Mouse (Mus musculus): ENCODE results near the gene Prpf19. TPM values are rescaled to one million over a fixed set of nuclear protein-coding genes. Genes with fewer than 3 reads are reported as not detected.

Prpf19 gene
- polyA plus RNA-seq, 1 experiment from 2014 or later: 42.6 TPM

DNA sequence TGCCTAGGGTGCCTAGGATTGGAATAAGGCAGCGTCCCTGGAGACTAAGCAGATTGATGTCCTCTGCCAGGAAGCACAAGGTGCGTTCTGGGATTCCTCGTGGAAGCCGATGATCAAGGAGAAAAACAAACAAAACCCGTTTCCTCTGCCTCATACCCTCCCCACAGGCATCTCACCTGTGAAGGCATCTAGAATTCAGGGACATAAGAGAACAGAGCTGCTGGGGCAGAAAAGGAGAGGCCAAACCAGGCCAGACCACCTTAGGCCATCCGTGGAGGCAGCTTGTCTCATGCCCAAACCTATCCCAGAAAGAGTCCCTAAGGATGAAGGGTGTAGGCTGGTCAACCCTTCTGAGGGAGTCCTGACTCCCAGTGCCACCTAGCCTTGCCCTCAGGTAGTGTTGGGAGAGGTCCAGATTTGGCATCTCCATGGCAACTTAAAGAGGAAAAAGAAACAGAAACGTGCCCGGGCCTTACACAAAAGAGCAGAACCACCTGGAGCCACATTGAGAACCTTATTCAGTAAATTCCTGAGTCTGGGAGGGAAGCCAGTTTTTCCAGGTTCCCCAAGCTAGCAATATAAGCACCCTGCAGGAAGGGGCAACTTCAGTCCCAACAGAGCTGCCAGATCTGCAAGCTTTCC lies 25.0 kb upstream of the Prpf19 start, which contains the start of gene Tmem132a:
TSS of gene Tmem132a (minus strand) at position 55 of the 642 bp plus-strand sequence.
- 2% methylated on average over 8 of the region's 8 CpGs for WGBS
- peak within 1 kb of the TSS; percentile 47 for H3K9ac ChIP-seq
- H3K4me1 ChIP-seq: peaks cover 34% of the 10 kb centered on the region
- peak within 1 kb of the TSS; percentile 66 for H3K4me3 ChIP-seq (replicated peaks)
- peak; percentile 41; the same call in 1 of the 2 replicates for ATAC-seq (ENCODE audit: insufficient read depth, low FRiP score, low read depth)
- H3K9me3 ChIP-seq: no peaks in the 10 kb centered on the region
- peak within 1 kb of the TSS; percentile 64 for H3K27ac ChIP-seq
- H3K4me2 ChIP-seq: peak within 1 kb of the TSS; percentile 86
- H3K27me3 ChIP-seq (replicated peaks): no peaks in the 10 kb centered on the region
- H3K36me3 ChIP-seq: peaks cover 42% of the 10 kb centered on the region

DNA sequence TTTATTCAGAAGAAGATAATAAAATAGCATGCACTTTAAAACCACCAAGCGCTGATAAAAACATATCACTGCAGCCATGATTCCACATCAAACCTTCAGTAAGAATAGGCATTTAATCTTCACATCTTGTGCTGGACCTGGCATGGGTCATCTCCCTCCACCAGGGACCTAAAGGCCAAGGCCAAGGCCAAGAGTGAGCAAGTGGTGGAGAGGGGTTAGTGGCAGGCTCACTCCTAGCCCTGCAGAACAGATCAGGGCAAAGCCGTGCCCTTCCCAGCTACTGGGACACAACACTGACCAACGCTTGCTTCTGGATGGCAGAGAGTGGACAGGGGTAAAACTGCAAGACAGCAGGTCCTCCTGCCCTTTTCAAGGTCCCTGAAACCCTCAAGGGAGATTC lies 24.4 kb upstream of the Prpf19 start:
- Histone ChIP-seq H3K4me3 (replicated peaks) (no peak overlapping the region), H3K27ac (peak overlapping the region; percentile 64), H3K9ac (no peak overlapping the region), H3K36me3 (peaks cover 39% of the 10 kb centered on the region), H3K27me3 (replicated peaks) (no peaks in the 10 kb centered on the region), H3K9me3 (no peaks in the 10 kb centered on the region), H3K4me2 (no peak overlapping the region), H3K4me1 (peaks cover 34% of the 10 kb centered on the region)
- ATAC-seq (ENCODE audit: insufficient read depth, low FRiP score, low read depth): no peak
- WGBS: 85% methylated on average over 3 of the region's 3 CpGs

- peak overlapping the region; percentile 64; the same call in 1 of the 2 replicates for H3K27ac ChIP-seq
Observed at GRCm38 (mm10) chr19:10871328-10871961, 23.6 kb upstream of the Prpf19 start.

GRCm38 (mm10) chr19:10878201-10878837 lies 16.7 kb upstream of the Prpf19 start:
- Histone ChIP-seq H3K27ac (no peak overlapping the region), H3K9me3 (no peaks in the 10 kb centered on the region), H3K4me1 (peaks cover 26% of the 10 kb centered on the region; the same call in 1 of the 2 replicates), H3K9ac (no peak overlapping the region), H3K27me3 (replicated peaks) (no peaks in the 10 kb centered on the region), H3K4me3 (replicated peaks) (no peak overlapping the region), H3K36me3 (peaks cover 9% of the 10 kb centered on the region), H3K4me2 (no peak overlapping the region)
- ATAC-seq (ENCODE audit: insufficient read depth, low FRiP score, low read depth): no peak
- 82% methylated on average over 7 of the region's 7 CpGs for WGBS

More at GRCm38 (mm10) chr19:10871328-10871961, 23.6 kb upstream of the Prpf19 start:
- no peaks in the 10 kb centered on the region for H3K9me3 ChIP-seq
- ATAC-seq (ENCODE audit: insufficient read depth, low FRiP score, low read depth): no peak
- no peak overlapping the region for H3K9ac ChIP-seq
- H3K27me3 ChIP-seq (replicated peaks): no peaks in the 10 kb centered on the region
- peaks cover 34% of the 10 kb centered on the region for H3K4me1 ChIP-seq
- no peak overlapping the region for H3K4me3 ChIP-seq (replicated peaks)
- no peak overlapping the region for H3K4me2 ChIP-seq
- peaks cover 34% of the 10 kb centered on the region for H3K36me3 ChIP-seq
- WGBS: 79% methylated on average over 14 of the region's 14 CpGs

GRCm38 (mm10) chr19:10880085-10880974 lies 14.7 kb upstream of the Prpf19 start:
- Histone ChIP-seq H3K27me3 (replicated peaks) (no peaks in the 10 kb centered on the region), H3K9me3 (no peaks in the 10 kb centered on the region), H3K4me1 (peaks cover 26% of the 10 kb centered on the region; the same call in 1 of the 2 replicates), H3K4me2 (peak overlapping the region; percentile 90), H3K9ac (no peak overlapping the region), H3K4me3 (replicated peaks) (peak overlapping the region; percentile 71), H3K27ac (peak overlapping the region; percentile 94), H3K36me3 (no peaks in the 10 kb centered on the region)
- WGBS: 41% methylated on average over 6 of the region's 7 CpGs
- peak; percentile 48 for ATAC-seq (ENCODE audit: insufficient read depth, low FRiP score, low read depth)

GRCm38 (mm10) chr19:10880975-10881425 lies 14.0 kb upstream of the Prpf19 start:
- Histone ChIP-seq H3K36me3 (no peaks in the 10 kb centered on the region), H3K27me3 (replicated peaks) (no peaks in the 10 kb centered on the region), H3K9ac (peak overlapping the region; percentile 44; the same call in 1 of the 2 replicates), H3K4me2 (peak overlapping the region; percentile 90), H3K4me3 (replicated peaks) (peak overlapping the region; percentile 71), H3K4me1 (peaks cover 26% of the 10 kb centered on the region; the same call in 1 of the 2 replicates), H3K27ac (peak overlapping the region; percentile 94), H3K9me3 (no peaks in the 10 kb centered on the region)
- under 1% methylated on average over 14 of the region's 14 CpGs for WGBS
- ATAC-seq (ENCODE audit: insufficient read depth, low FRiP score, low read depth): no peak

DNA sequence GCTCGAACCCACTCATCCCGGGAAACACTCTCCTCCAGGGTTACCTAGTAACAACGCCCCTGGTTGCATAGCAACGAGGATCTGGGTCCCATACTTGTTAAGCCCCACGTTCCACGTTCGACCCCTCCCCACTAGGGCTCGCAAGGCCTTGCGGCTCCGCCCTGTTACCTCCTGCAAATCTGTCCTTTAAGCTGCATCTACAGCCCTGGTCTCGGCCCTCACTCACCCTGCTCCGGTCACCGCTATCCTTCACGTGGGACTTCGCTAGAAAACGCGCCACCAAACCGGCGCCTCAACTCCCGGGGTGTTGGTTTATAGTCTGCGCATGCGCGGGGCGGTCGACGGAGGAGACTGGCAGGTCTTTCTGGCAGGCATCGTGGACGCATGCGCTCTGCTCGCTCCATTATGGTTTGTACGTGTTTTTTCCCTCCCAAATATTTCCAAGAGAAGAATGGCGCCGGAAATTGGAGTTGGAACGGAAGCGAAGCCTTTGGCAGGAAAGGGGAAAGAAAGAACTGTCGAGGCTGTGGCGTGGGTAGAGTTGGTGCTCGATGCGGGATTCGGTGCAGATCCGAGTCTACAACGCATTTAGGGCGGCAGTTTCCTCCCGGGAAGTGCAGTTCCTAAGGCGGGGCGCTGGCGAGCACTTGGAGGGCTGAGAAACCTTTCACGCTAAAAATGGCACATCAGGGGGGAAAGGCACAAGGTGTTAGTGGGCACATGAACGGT lies 13.4 kb upstream of the Prpf19 start, which contains the start of gene Tmem109:
TSS of gene Tmem109 (minus strand) at position 576 of the 729 bp plus-strand sequence.
- H3K36me3 ChIP-seq: no peaks in the 10 kb centered on the region
- peak within 1 kb of the TSS; percentile 44; the same call in 1 of the 2 replicates for H3K9ac ChIP-seq
- under 1% methylated on average over 49 of the region's 49 CpGs for WGBS
- no peaks in the 10 kb centered on the region for H3K9me3 ChIP-seq
- peak within 1 kb of the TSS; percentile 71 for H3K4me3 ChIP-seq (replicated peaks)
- ATAC-seq (ENCODE audit: insufficient read depth, low FRiP score, low read depth): peak; percentile 90
- H3K27ac ChIP-seq: peak within 1 kb of the TSS; percentile 94
- H3K4me1 ChIP-seq: peaks cover 26% of the 10 kb centered on the region; the same call in 1 of the 2 replicates
- peak within 1 kb of the TSS; percentile 90 for H3K4me2 ChIP-seq
- H3K27me3 ChIP-seq (replicated peaks): no peaks in the 10 kb centered on the region

DNA sequence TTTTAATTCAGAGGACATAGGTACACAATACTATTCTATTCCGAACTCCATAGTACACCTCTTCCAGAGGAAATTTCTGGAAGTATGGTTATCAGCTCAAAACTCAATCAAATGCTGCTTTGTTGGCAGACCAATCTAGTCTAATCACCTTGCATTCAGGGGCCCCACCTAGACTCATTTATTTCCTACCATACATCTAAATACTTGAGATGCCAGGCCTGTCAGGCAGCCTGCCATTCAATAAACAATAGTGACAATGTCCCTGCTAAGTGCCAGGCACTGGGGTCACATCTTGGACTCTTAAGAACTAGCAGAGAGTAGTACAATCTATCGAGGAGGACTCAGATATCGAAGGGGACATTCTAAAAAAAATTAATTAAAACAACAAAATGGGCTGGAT lies 2.8 kb upstream of the Prpf19 start:
- no peaks in the 10 kb centered on the region for H3K36me3 ChIP-seq
- H3K27ac ChIP-seq: no peak overlapping the region
- H3K4me1 ChIP-seq: peaks cover 10% of the 10 kb centered on the region
- H3K9me3 ChIP-seq: no peaks in the 10 kb centered on the region
- H3K4me2 ChIP-seq: no peak overlapping the region
- H3K4me3 ChIP-seq (replicated peaks): no peak overlapping the region
- H3K9ac ChIP-seq: no peak overlapping the region
- no peak for ATAC-seq (ENCODE audit: insufficient read depth, low FRiP score, low read depth)
- 80% methylated on average over 3 of the region's 3 CpGs for WGBS
- H3K27me3 ChIP-seq (replicated peaks): no peaks in the 10 kb centered on the region

DNA sequence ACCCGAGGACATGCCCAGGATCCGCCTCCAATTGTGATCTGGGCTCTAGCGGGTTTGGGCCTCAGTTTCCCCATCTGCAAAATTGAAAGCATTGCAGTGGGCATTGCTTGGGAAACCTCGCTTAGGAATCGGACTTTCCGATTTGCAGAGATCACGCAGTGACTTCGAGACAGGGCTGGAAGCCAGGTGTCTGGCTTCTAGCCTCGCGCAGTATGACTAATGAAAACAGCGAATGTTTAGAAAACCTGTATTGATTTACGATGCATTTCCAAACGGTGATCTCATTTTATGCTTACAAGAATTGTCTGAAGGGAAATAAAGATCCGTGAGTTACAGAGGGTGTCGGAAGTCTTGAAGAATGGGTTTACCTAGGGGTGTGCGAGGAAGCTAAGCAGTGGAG lies 677 bp downstream of the Prpf19 start:
- Histone ChIP-seq H3K27ac (peak overlapping the region; percentile 94), H3K36me3 (peaks cover 30% of the 10 kb centered on the region), H3K4me3 (replicated peaks) (peak overlapping the region; percentile 86), H3K27me3 (replicated peaks) (no peaks in the 10 kb centered on the region), H3K4me1 (peaks cover 11% of the 10 kb centered on the region), H3K4me2 (peak overlapping the region; percentile 72), H3K9ac (peak overlapping the region; percentile 86), H3K9me3 (no peaks in the 10 kb centered on the region)
- under 1% methylated on average over 16 of the region's 16 CpGs for WGBS
- ATAC-seq (ENCODE audit: insufficient read depth, low FRiP score, low read depth): no peak

DNA sequence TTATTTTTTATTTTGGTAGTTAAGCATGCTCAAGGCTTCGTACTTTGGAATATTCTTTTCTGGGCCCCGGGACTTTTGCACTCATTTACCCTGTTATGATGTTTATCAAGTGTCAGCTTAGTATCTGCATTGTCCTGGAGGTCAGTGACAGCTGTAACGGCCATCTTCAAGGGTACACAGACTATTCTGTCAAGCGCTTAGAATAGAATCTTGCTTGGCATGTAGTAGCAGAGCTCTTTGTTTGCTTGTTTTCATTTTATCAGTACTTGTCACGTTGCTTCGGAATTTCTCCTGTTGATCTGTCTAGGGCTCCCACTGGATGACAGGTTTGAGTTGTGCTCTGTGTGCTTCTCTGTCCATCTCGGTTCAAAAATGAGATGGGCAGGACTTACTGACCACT lies 1.8 kb downstream of the Prpf19 start:
- Histone ChIP-seq H3K27me3 (replicated peaks) (no peaks in the 10 kb centered on the region), H3K36me3 (peaks cover 41% of the 10 kb centered on the region), H3K4me1 (peaks cover 11% of the 10 kb centered on the region), H3K9me3 (no peaks in the 10 kb centered on the region), H3K9ac (peak overlapping the region; percentile 16; the same call in 1 of the 2 replicates), H3K27ac (no peak overlapping the region), H3K4me2 (peak overlapping the region; percentile 72), H3K4me3 (replicated peaks) (peak overlapping the region; percentile 86)
- WGBS: 69% methylated on average over 7 of the region's 7 CpGs
- no peak for ATAC-seq (ENCODE audit: insufficient read depth, low FRiP score, low read depth)

All from stomach, embryonic 15.5 days (tissue).